Mouse (Mus musculus): ENCODE results near the gene Tecta. TPM values are rescaled to one million over a fixed set of nuclear protein-coding genes. Genes with fewer than 3 reads are reported as not detected.

Tecta gene
- polyA plus RNA-seq, 1 experiment, result 0.03 TPM

DNA sequence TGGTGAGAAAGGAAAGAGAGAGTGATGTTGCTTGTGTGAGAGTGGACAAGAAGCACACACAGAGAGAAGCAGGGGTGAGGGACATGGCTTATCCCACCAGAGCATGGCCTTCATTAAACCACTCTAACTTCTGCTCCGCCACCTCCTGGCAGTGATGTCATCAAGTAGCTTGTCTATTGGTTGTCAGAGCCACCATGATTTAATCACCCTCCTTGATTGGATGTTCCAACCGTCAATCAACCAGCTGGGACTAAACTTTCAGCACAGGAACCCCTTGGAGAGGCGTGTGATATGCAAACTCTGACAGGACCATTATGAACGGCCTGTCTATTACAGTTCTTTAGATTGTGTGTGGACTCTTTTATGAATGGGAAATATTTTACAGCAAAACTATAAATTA is 84.8 kb downstream of the Tecta start:
- Histone ChIP-seq H3K36me3 (ENCODE audit: control insufficient read depth, insufficient read depth, low read length) (no peaks in the 10 kb centered on the region), H3K4me3 (ENCODE audit: low read depth, low read length) (no peak overlapping the region), H3K27me3 (ENCODE audit: control insufficient read depth, insufficient read depth, low read length) (no peaks in the 10 kb centered on the region), H3K4me1 (ENCODE audit: control insufficient read depth, insufficient read depth, insufficient read length, low read length) (no peaks in the 10 kb centered on the region), H3K27ac (ENCODE audit: insufficient read depth, low read depth, low read length) (no peak overlapping the region)
- 71% methylated on average over 4 of the region's 4 CpGs for WGBS
- TF ChIP-seq CTCF (IDR thresholded peaks at IDR 0.05; ENCODE audit: extremely low read depth, insufficient read length, insufficient replicate concordance, low read depth, low read length) (no peak), POLR2A (IDR thresholded peaks at IDR 0.05; ENCODE audit: low read depth, low read length) (no peak)

DNA sequence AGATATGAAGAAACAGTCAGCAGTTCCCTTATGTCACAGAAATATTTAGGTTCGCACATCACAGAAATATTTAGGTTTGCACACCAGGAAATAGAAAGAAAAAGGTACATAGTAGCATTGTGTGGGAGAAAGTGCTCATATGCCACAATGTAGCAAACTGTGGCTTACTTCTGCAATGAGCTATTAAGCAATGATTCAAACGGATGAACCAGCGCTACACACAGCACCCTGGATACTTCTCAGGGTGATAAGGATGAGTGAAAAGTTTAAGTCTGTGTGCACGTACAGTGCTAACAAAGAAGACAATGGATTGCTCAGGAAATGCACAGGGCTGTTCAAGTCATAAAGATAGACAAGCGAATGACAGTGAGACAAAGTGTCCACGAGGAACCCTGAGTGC is 85.3 kb downstream of the Tecta start:
- no peaks in the 10 kb centered on the region for H3K36me3 ChIP-seq (ENCODE audit: control insufficient read depth, insufficient read depth, low read length)
- WGBS, result 52% methylated on average over 6 of the region's 6 CpGs
- H3K4me1 ChIP-seq (ENCODE audit: control insufficient read depth, insufficient read depth, insufficient read length, low read length), result no peaks in the 10 kb centered on the region
- no peak overlapping the region for H3K27ac ChIP-seq (ENCODE audit: insufficient read depth, low read depth, low read length)
- TF ChIP-seq CTCF (IDR thresholded peaks at IDR 0.05; ENCODE audit: extremely low read depth, insufficient read length, insufficient replicate concordance, low read depth, low read length) (no peak), POLR2A (IDR thresholded peaks at IDR 0.05; ENCODE audit: low read depth, low read length) (no peak)
- no peaks in the 10 kb centered on the region for H3K27me3 ChIP-seq (ENCODE audit: control insufficient read depth, insufficient read depth, low read length)
- no peak overlapping the region for H3K4me3 ChIP-seq (ENCODE audit: low read depth, low read length)

DNA sequence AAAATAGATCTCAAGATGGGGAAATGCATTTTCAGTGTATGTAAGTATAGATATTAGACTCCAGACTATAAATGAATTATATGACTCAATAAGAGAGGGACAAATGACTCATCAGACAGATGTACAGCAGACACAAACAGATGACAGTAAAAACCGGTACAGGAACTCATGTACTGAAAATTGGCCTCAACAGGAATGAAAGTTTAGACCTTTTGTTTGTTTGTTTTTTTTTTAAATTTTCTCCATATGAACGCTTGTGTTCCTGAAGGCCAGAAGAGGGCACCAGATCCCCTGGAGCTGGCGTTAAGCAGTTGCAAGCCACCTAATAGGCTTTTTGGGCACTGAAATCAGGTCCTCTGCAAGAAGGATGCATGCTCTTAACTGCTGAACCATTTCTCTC is 85.9 kb downstream of the Tecta start:
- Histone ChIP-seq H3K27ac (ENCODE audit: insufficient read depth, low read depth, low read length) (no peak overlapping the region), H3K4me3 (ENCODE audit: low read depth, low read length) (no peak overlapping the region), H3K36me3 (ENCODE audit: control insufficient read depth, insufficient read depth, low read length) (no peaks in the 10 kb centered on the region), H3K27me3 (ENCODE audit: control insufficient read depth, insufficient read depth, low read length) (no peaks in the 10 kb centered on the region), H3K4me1 (ENCODE audit: control insufficient read depth, insufficient read depth, insufficient read length, low read length) (no peaks in the 10 kb centered on the region)
- 10% methylated on average over 3 of the region's 3 CpGs for WGBS
- TF ChIP-seq POLR2A (IDR thresholded peaks at IDR 0.05; ENCODE audit: low read depth, low read length) (no peak), CTCF (IDR thresholded peaks at IDR 0.05; ENCODE audit: extremely low read depth, insufficient read length, insufficient replicate concordance, low read depth, low read length) (peak; percentile 22; the same call in 1 of the 2 replicates)

DNA sequence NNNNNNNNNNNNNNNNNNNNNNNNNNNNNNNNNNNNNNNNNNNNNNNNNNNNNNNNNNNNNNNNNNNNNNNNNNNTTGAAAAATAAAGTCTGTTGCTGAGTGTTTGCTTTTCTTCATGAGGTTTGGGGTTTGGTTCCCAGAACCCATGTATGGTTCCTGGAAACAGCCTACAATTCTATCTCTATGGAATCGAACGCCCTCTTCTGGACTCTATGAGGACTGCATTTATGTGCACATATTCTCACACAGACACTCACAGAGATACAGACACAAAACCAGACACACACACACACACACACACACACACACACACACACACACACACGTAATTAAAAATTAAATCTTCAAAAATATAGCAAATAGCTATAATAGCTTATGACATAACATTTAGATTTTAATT is 88.4 kb downstream of the Tecta start:
- no peaks in the 10 kb centered on the region for H3K36me3 ChIP-seq (ENCODE audit: control insufficient read depth, insufficient read depth, low read length)
- no peaks in the 10 kb centered on the region for H3K27me3 ChIP-seq (ENCODE audit: control insufficient read depth, insufficient read depth, low read length)
- no peak for TF ChIP-seq POLR2A (IDR thresholded peaks at IDR 0.05; ENCODE audit: low read depth, low read length)
- no peak for TF ChIP-seq CTCF (IDR thresholded peaks at IDR 0.05; ENCODE audit: extremely low read depth, insufficient read length, insufficient replicate concordance, low read depth, low read length)
- H3K4me1 ChIP-seq (ENCODE audit: control insufficient read depth, insufficient read depth, insufficient read length, low read length), result no peaks in the 10 kb centered on the region
- H3K4me3 ChIP-seq (ENCODE audit: low read depth, low read length), result no peak overlapping the region
- H3K27ac ChIP-seq (ENCODE audit: insufficient read depth, low read depth, low read length), result no peak overlapping the region
- WGBS, result 93% methylated on average over 3 of the region's 3 CpGs

DNA sequence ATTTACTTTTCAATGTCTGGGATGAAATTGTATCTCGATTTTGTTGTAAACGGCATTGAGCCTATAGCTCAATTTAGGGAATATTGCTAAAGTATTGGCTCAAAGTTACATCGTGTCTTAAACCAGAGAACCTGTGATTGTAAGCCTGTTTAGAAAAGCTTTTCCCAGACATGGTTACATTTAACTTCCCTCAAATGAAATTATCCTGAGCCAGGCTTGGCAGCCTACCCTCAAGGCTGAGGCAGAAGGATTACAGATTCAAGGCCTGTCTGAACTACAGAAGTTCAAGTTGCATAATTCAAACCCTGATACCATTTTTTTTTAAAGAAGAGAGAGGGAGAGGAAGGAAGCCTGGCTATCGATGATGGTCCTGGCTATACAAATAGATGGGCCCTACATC is 95.8 kb downstream of the Tecta start:
- Histone ChIP-seq H3K4me1 (ENCODE audit: control insufficient read depth, insufficient read depth, insufficient read length, low read length) (no peaks in the 10 kb centered on the region), H3K27me3 (ENCODE audit: control insufficient read depth, insufficient read depth, low read length) (no peaks in the 10 kb centered on the region), H3K36me3 (ENCODE audit: control insufficient read depth, insufficient read depth, low read length) (no peaks in the 10 kb centered on the region), H3K27ac (ENCODE audit: insufficient read depth, low read depth, low read length) (no peak overlapping the region), H3K4me3 (ENCODE audit: low read depth, low read length) (no peak overlapping the region)
- 81% methylated on average over 4 of the region's 4 CpGs for WGBS
- no peak for TF ChIP-seq CTCF (IDR thresholded peaks at IDR 0.05; ENCODE audit: extremely low read depth, insufficient read length, insufficient replicate concordance, low read depth, low read length)
- TF ChIP-seq POLR2A (IDR thresholded peaks at IDR 0.05; ENCODE audit: low read depth, low read length), result no peak

DNA sequence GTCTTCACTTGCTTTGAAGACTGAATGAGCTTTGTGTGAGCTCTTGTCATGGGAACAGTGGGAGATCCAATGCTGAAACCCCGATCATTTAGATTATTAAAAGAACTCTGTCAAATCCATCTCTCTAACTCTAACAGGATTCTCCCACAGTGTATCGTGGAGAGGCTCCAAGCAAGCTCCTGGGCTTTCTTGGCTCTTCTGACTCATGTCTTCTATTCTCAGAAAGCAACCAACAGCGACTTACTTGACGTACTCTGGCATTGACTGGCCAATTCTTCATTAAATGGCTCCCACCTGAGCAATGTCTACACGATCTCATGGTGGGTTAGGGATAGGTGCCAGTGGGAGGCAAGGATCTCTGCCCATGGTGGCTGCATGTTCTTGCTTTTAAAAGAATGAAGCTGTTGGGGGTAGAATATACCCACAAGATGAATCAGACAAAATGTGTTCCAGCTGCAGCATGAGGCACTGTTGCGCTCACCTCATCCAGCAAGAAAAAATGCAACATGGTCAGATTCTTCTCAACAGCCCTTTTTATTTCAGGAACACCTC is 98.6 kb downstream of the Tecta start:
- Histone ChIP-seq H3K27me3 (ENCODE audit: control insufficient read depth, insufficient read depth, low read length) (no peaks in the 10 kb centered on the region), H3K27ac (ENCODE audit: insufficient read depth, low read depth, low read length) (no peak overlapping the region), H3K4me3 (ENCODE audit: low read depth, low read length) (no peak overlapping the region), H3K4me1 (ENCODE audit: control insufficient read depth, insufficient read depth, insufficient read length, low read length) (no peaks in the 10 kb centered on the region), H3K36me3 (ENCODE audit: control insufficient read depth, insufficient read depth, low read length) (no peaks in the 10 kb centered on the region)
- TF ChIP-seq POLR2A (IDR thresholded peaks at IDR 0.05; ENCODE audit: low read depth, low read length) (no peak), CTCF (IDR thresholded peaks at IDR 0.05; ENCODE audit: extremely low read depth, insufficient read length, insufficient replicate concordance, low read depth, low read length) (no peak)
- 87% methylated on average over 6 of the region's 6 CpGs for WGBS

DNA sequence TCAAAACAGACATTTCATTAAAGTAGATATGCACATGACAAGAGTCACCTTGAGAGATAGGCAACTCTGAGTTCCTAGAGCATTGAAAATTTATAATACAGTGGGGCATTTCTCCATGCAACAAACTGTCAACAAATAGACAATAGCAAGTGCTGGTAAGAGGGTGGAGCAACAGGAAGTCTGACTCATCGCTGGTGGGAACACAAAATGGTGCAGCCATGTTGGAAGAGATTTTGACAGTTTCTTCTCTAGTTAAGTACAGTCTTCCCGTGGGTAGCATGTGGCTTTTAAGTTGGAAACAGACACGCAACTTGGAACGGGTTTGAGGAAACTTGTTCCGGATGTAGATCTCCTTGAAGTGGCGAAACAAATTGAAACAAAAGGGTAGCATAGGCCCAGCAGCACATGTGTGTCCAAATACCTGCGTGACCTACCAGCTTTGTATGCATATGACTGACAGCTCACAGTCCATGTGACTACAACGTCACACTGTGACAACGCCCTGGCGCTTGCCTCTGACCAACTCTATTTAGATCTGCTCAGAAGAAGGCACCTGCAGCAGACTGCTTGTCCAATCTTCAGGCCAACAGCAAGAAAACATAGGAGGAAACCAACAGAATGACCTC is 103.3 kb downstream of the Tecta start:
- 89% methylated on average over 10 of the region's 10 CpGs for WGBS

More for the DNA sequence above, 103.3 kb downstream of the Tecta start:
- Histone ChIP-seq H3K27me3 (ENCODE audit: control insufficient read depth, insufficient read depth, low read length) (no peaks in the 10 kb centered on the region), H3K36me3 (ENCODE audit: control insufficient read depth, insufficient read depth, low read length) (no peaks in the 10 kb centered on the region), H3K27ac (ENCODE audit: insufficient read depth, low read depth, low read length) (no peak overlapping the region), H3K4me1 (ENCODE audit: control insufficient read depth, insufficient read depth, insufficient read length, low read length) (no peaks in the 10 kb centered on the region), H3K4me3 (ENCODE audit: low read depth, low read length) (no peak overlapping the region)
- TF ChIP-seq CTCF (IDR thresholded peaks at IDR 0.05; ENCODE audit: extremely low read depth, insufficient read length, insufficient replicate concordance, low read depth, low read length) (no peak), POLR2A (IDR thresholded peaks at IDR 0.05; ENCODE audit: low read depth, low read length) (no peak)
